Mouse (Mus musculus): ENCODE results near the gene Myl7. TPM values are rescaled to one million over a fixed set of nuclear protein-coding genes. Genes with fewer than 3 reads are reported as not detected.

Gene Myl7
- polyA plus RNA-seq, 1 experiment from 2014 or later, result 1.3 TPM

GRCm38 (mm10) chr11:5904357-5904756 lies 5.8 kb upstream of the Myl7 start:
- Histone ChIP-seq H3K27ac (no peak overlapping the region), H3K36me3 (no peaks in the 10 kb centered on the region), H3K9ac (replicated peaks) (0 out of 2 replicates have a peak overlapping the region, but pooled peaks have one; percentile 24), H3K4me2 (no peak overlapping the region), H3K4me3 (replicated peaks) (no peak overlapping the region), H3K27me3 (peaks cover 32% of the 10 kb centered on the region), H3K9me3 (no peaks in the 10 kb centered on the region), H3K4me1 (replicated peaks) (peaks cover 20% of the 10 kb centered on the region)
- ATAC-seq (ENCODE audit: insufficient number of reproducible peaks, insufficient read depth, low FRiP score, low TSS enrichment, low read depth), result no peak
- WGBS, result 83% methylated on average over 19 of the region's 19 CpGs

- 89% methylated on average over 2 of the region's 2 CpGs for WGBS
Observed at GRCm38 (mm10) chr11:5903844-5904243, 5.3 kb upstream of the Myl7 start.

GRCm38 (mm10) chr11:5902390-5902789 lies 3.8 kb upstream of the Myl7 start:
- 15% methylated on average over 6 of the region's 6 CpGs for WGBS
- H3K27me3 ChIP-seq, result peaks cover 51% of the 10 kb centered on the region
- no peak; the same call in 1 of the 2 replicates for ATAC-seq (ENCODE audit: insufficient number of reproducible peaks, insufficient read depth, low FRiP score, low TSS enrichment, low read depth)

More at GRCm38 (mm10) chr11:5903844-5904243, 5.3 kb upstream of the Myl7 start:
- peaks cover 20% of the 10 kb centered on the region for H3K4me1 ChIP-seq (replicated peaks)
- H3K36me3 ChIP-seq, result no peaks in the 10 kb centered on the region
- H3K9ac ChIP-seq (replicated peaks), result 0 out of 2 replicates have a peak overlapping the region, but pooled peaks have one; percentile 24
- no peak overlapping the region for H3K27ac ChIP-seq
- no peaks in the 10 kb centered on the region for H3K9me3 ChIP-seq
- H3K27me3 ChIP-seq, result peaks cover 37% of the 10 kb centered on the region
- H3K4me2 ChIP-seq, result no peak overlapping the region
- no peak for ATAC-seq (ENCODE audit: insufficient number of reproducible peaks, insufficient read depth, low FRiP score, low TSS enrichment, low read depth)
- H3K4me3 ChIP-seq (replicated peaks), result no peak overlapping the region

GRCm38 (mm10) chr11:5901950-5902349 lies 3.4 kb upstream of the Myl7 start:
- H3K4me3 ChIP-seq (replicated peaks), result peak overlapping the region; percentile 45
- H3K4me2 ChIP-seq, result peak overlapping the region; percentile 69
- peaks cover 56% of the 10 kb centered on the region for H3K27me3 ChIP-seq
- peaks cover 31% of the 10 kb centered on the region for H3K4me1 ChIP-seq (replicated peaks)
- WGBS, result under 1% methylated on average over 32 of the region's 32 CpGs
- H3K36me3 ChIP-seq, result no peaks in the 10 kb centered on the region
- ATAC-seq (ENCODE audit: insufficient number of reproducible peaks, insufficient read depth, low FRiP score, low TSS enrichment, low read depth), result peak; percentile 57; the same call in 1 of the 2 replicates
- H3K9ac ChIP-seq (replicated peaks), result peak overlapping the region; percentile 59
- H3K27ac ChIP-seq, result no peak overlapping the region
- no peaks in the 10 kb centered on the region for H3K9me3 ChIP-seq

More at GRCm38 (mm10) chr11:5902390-5902789, 3.8 kb upstream of the Myl7 start:
- peak overlapping the region; percentile 69 for H3K4me2 ChIP-seq
- H3K4me3 ChIP-seq (replicated peaks), result peak overlapping the region; percentile 45
- H3K9ac ChIP-seq (replicated peaks), result peak overlapping the region; percentile 59; the same call in 1 of the 2 replicates
- H3K27ac ChIP-seq, result no peak overlapping the region
- no peaks in the 10 kb centered on the region for H3K36me3 ChIP-seq
- H3K9me3 ChIP-seq, result no peaks in the 10 kb centered on the region
- H3K4me1 ChIP-seq (replicated peaks), result peaks cover 27% of the 10 kb centered on the region

GRCm38 (mm10) chr11:5901320-5901719 lies 2.7 kb upstream of the Myl7 start:
- peak overlapping the region; percentile 59 for H3K9ac ChIP-seq (replicated peaks)
- H3K4me1 ChIP-seq (replicated peaks), result peaks cover 33% of the 10 kb centered on the region
- no peaks in the 10 kb centered on the region for H3K36me3 ChIP-seq
- H3K4me3 ChIP-seq (replicated peaks), result peak overlapping the region; percentile 45
- no peak overlapping the region for H3K27ac ChIP-seq
- ATAC-seq (ENCODE audit: insufficient number of reproducible peaks, insufficient read depth, low FRiP score, low TSS enrichment, low read depth), result no peak
- no peaks in the 10 kb centered on the region for H3K9me3 ChIP-seq
- H3K27me3 ChIP-seq, result peaks cover 62% of the 10 kb centered on the region
- peak overlapping the region; percentile 69 for H3K4me2 ChIP-seq
- 25% methylated on average over 3 of the region's 3 CpGs for WGBS

- no peak overlapping the region for H3K4me2 ChIP-seq
- H3K4me3 ChIP-seq (replicated peaks), result no peak overlapping the region
- H3K4me1 ChIP-seq (replicated peaks), result peaks cover 39% of the 10 kb centered on the region
- 87% methylated on average over 10 of the region's 10 CpGs for WGBS
- no peak for ATAC-seq (ENCODE audit: insufficient number of reproducible peaks, insufficient read depth, low FRiP score, low TSS enrichment, low read depth)
- no peaks in the 10 kb centered on the region for H3K36me3 ChIP-seq
- no peak overlapping the region for H3K27ac ChIP-seq
- H3K9ac ChIP-seq (replicated peaks), result no peak overlapping the region
- peaks cover 68% of the 10 kb centered on the region for H3K27me3 ChIP-seq
- no peaks in the 10 kb centered on the region for H3K9me3 ChIP-seq
Observed at GRCm38 (mm10) chr11:5899286-5899685, 704 bp upstream of the Myl7 start.

GRCm38 (mm10) chr11:5897839-5898238 lies 743 bp downstream of the Myl7 start:
- peaks cover 62% of the 10 kb centered on the region for H3K27me3 ChIP-seq
- no peaks in the 10 kb centered on the region for H3K9me3 ChIP-seq
- no peak for ATAC-seq (ENCODE audit: insufficient number of reproducible peaks, insufficient read depth, low FRiP score, low TSS enrichment, low read depth)
- H3K9ac ChIP-seq (replicated peaks), result no peak overlapping the region
- no peaks in the 10 kb centered on the region for H3K36me3 ChIP-seq
- peaks cover 43% of the 10 kb centered on the region for H3K4me1 ChIP-seq (replicated peaks)
- no peak overlapping the region for H3K27ac ChIP-seq
- 0 out of 2 replicates have a peak overlapping the region, but pooled peaks have one; percentile 15 for H3K4me2 ChIP-seq
- H3K4me3 ChIP-seq (replicated peaks), result no peak overlapping the region
- WGBS, result 18% methylated on average over 10 of the region's 10 CpGs

GRCm38 (mm10) chr11:5897230-5897629 lies 1.4 kb downstream of the Myl7 start:
- WGBS, result 13% methylated on average over 16 of the region's 16 CpGs
- H3K27ac ChIP-seq, result no peak overlapping the region
- ATAC-seq (ENCODE audit: insufficient number of reproducible peaks, insufficient read depth, low FRiP score, low TSS enrichment, low read depth), result no peak

GRCm38 (mm10) chr11:5893807-5894206 lies 4.8 kb downstream of the Myl7 start:
- Histone ChIP-seq H3K4me2 (no peak overlapping the region), H3K4me3 (replicated peaks) (no peak overlapping the region), H3K27ac (no peak overlapping the region), H3K36me3 (no peaks in the 10 kb centered on the region), H3K4me1 (replicated peaks) (peaks cover 52% of the 10 kb centered on the region), H3K27me3 (peaks cover 31% of the 10 kb centered on the region), H3K9ac (replicated peaks) (no peak overlapping the region), H3K9me3 (no peaks in the 10 kb centered on the region)
- WGBS, result 71% methylated on average over 6 of the region's 6 CpGs
- ATAC-seq (ENCODE audit: insufficient number of reproducible peaks, insufficient read depth, low FRiP score, low TSS enrichment, low read depth), result no peak

More at GRCm38 (mm10) chr11:5897230-5897629, 1.4 kb downstream of the Myl7 start:
- Histone ChIP-seq H3K27me3 (peaks cover 60% of the 10 kb centered on the region), H3K36me3 (no peaks in the 10 kb centered on the region), H3K4me1 (replicated peaks) (peaks cover 43% of the 10 kb centered on the region), H3K9me3 (no peaks in the 10 kb centered on the region), H3K4me3 (replicated peaks) (no peak overlapping the region), H3K4me2 (peak overlapping the region; percentile 15; the same call in 1 of the 2 replicates), H3K9ac (replicated peaks) (no peak overlapping the region)

- Histone ChIP-seq H3K9ac (replicated peaks) (no peak overlapping the region), H3K4me2 (no peak overlapping the region), H3K9me3 (no peaks in the 10 kb centered on the region), H3K4me3 (replicated peaks) (no peak overlapping the region), H3K4me1 (replicated peaks) (peaks cover 56% of the 10 kb centered on the region), H3K27me3 (peaks cover 22% of the 10 kb centered on the region), H3K27ac (no peak overlapping the region), H3K36me3 (no peaks in the 10 kb centered on the region)
- ATAC-seq (ENCODE audit: insufficient number of reproducible peaks, insufficient read depth, low FRiP score, low TSS enrichment, low read depth), result no peak
- 27% methylated on average over 4 of the region's 4 CpGs for WGBS
Observed at GRCm38 (mm10) chr11:5892810-5893368, 5.7 kb downstream of the Myl7 start.

GRCm38 (mm10) chr11:5892151-5892591 lies 6.4 kb downstream of the Myl7 start:
- Histone ChIP-seq H3K4me3 (replicated peaks) (no peak overlapping the region), H3K4me2 (no peak overlapping the region), H3K36me3 (no peaks in the 10 kb centered on the region), H3K9ac (replicated peaks) (peak overlapping the region; percentile 31; the same call in 1 of the 2 replicates), H3K27ac (no peak overlapping the region), H3K9me3 (no peaks in the 10 kb centered on the region), H3K27me3 (peaks cover 14% of the 10 kb centered on the region), H3K4me1 (replicated peaks) (peaks cover 51% of the 10 kb centered on the region)
- WGBS, result 53% methylated on average over 8 of the region's 8 CpGs
- ATAC-seq (ENCODE audit: insufficient number of reproducible peaks, insufficient read depth, low FRiP score, low TSS enrichment, low read depth), result no peak

Data from limb, embryonic 12.5 days (tissue).